Mouse (Mus musculus): Measurements from ENCODE around the gene Etv6.

- TF ChIP-seq CTCF (conservative IDR thresholded peaks at IDR 0.05; ENCODE audit: low read length) (no peak), NANOG (IDR thresholded peaks at IDR 0.05; ENCODE audit: borderline replicate concordance, low read length) (no peak), POU5F1 (IDR thresholded peaks at IDR 0.05; ENCODE audit: borderline replicate concordance, low read length) (no peak)
Observed at GRCm38 (mm10) chr6:134165012-134165411, 129.5 kb downstream of the Etv6 start.
